Mouse (Mus musculus) kidney, embryonic 16.5 days (tissue): ENCODE results near the gene Ranbp6. TPM values are rescaled to one million over a fixed set of nuclear protein-coding genes. Genes with fewer than 3 reads are reported as not detected.

Experiments used
- ATAC-seq: fragments of 200-750 bp; cut with Nextera tagmentation; 2 replicates; pipeline ENCODE4 v1.8.0; 2017; ENCODE audit warnings: moderate TSS enrichment; ENCODE audit not compliant: low FRiP score, low TSS enrichment
- H3K27ac ChIP-seq: fragments of 300-500 bp; sonication (generic); 2 replicates; pipeline ENCODE4 v1.5.1; 2014; ENCODE audit warnings: low read length
- H3K27me3 ChIP-seq: fragments of 300-500 bp; sonication (generic); 2 replicates; pipeline ENCODE4 v1.6.1; 2014; ENCODE audit warnings: low read length, control low read depth, mixed read lengths; ENCODE audit not compliant: insufficient read depth
- H3K36me3 ChIP-seq: fragments of 300-500 bp; sonication (generic); 2 replicates; pipeline ENCODE4 v1.6.1; 2014; ENCODE audit warnings: low read length, control low read depth, mixed read lengths; ENCODE audit not compliant: insufficient read depth
- H3K4me1 ChIP-seq: fragments of 300-500 bp; sonication (generic); 2 replicates; pipeline ENCODE4 v1.6.1; 2014; ENCODE audit warnings: low read length, control low read depth, mixed read lengths; ENCODE audit not compliant: insufficient read depth
- H3K4me2 ChIP-seq: fragments of 300-500 bp; sonication (generic); replicated peaks from 2 replicates; pipeline ENCODE4 v1.6.1; 2014; ENCODE audit warnings: low read depth, low read length
- H3K4me3 ChIP-seq: fragments of 300-500 bp; sonication (generic); 2 replicates; pipeline ENCODE4 v1.5.1; 2014; ENCODE audit warnings: mild to moderate bottlenecking, low read length
- H3K9ac ChIP-seq: fragments of 300-500 bp; sonication (generic); replicated peaks from 2 replicates; pipeline ENCODE4 v1.6.1; 2014; ENCODE audit warnings: low read length
- H3K9me3 ChIP-seq: fragments of 300-500 bp; sonication (generic); 2 replicates; pipeline ENCODE4 v1.6.1; 2016; ENCODE audit warnings: low read length, control low read depth
- WGBS: fragments of 180-500 bp; shearing (Covaris S2); extraction: QIAGEN DNeasy Blood & Tissue Kit; methylation state at CpG from one replicate; pipeline ENCODE4 v1.1.7; 2014; 5-methylcytosine and 5-hydroxymethylcytosine counted together
- polyA plus RNA-seq: library from polyadenylated mRNA; unstranded; fragments of >200 nt; fragmentation: Nextera tagmentation; extraction: Ambion mirVana; gene quantifications from 2 replicates; pipeline ENCODE4 v1.2.1, GENCODE M21; 2015

Ranbp6 gene
- polyA plus RNA-seq, 1 experiment from 2014 or later: 17.9 TPM

DNA sequence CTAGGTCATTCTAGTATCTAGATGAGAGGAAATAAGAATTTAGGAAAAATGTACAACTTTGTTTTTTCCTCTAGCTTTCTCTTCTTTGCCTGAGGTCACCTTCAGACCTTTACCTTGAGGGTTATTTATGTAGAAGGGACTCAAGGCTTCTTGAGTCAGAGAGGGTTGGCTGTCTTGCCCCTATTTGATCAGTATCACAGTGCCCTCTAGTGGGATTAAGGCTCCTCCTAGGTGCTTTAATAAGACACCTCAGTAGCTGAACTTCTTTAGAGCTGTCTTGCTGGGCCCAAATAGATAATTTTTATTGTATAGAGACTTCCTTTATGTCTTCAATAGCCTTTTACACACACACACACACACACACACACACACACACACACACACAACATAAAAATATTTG is 8.2 kb upstream of the Ranbp6 start:
- no peaks in the 10 kb centered on the region for H3K36me3 ChIP-seq

GRCm38 (mm10) chr19:29810022-29810421 is 2.8 kb downstream of the Ranbp6 start:
- H3K4me1 ChIP-seq: peaks cover 9% of the 10 kb centered on the region
- 94% methylated on average over 5 of the region's 5 CpGs for WGBS
- no peak overlapping the region for H3K4me3 ChIP-seq
- H3K27ac ChIP-seq: no peak overlapping the region
- no peaks in the 10 kb centered on the region for H3K27me3 ChIP-seq
- no peaks in the 10 kb centered on the region for H3K9me3 ChIP-seq
- H3K9ac ChIP-seq: no peak overlapping the region
- H3K36me3 ChIP-seq: peaks cover 12% of the 10 kb centered on the region
- ATAC-seq: no peak
- no peak overlapping the region for H3K4me2 ChIP-seq

More for the DNA sequence above, 8.2 kb upstream of the Ranbp6 start:
- no peak for ATAC-seq
- Histone ChIP-seq H3K4me1 (peaks cover 6% of the 10 kb centered on the region; the same call in 1 of the 2 replicates), H3K4me2 (no peak overlapping the region), H3K27me3 (no peaks in the 10 kb centered on the region), H3K9ac (no peak overlapping the region), H3K4me3 (no peak overlapping the region), H3K27ac (no peak overlapping the region), H3K9me3 (no peaks in the 10 kb centered on the region)

DNA sequence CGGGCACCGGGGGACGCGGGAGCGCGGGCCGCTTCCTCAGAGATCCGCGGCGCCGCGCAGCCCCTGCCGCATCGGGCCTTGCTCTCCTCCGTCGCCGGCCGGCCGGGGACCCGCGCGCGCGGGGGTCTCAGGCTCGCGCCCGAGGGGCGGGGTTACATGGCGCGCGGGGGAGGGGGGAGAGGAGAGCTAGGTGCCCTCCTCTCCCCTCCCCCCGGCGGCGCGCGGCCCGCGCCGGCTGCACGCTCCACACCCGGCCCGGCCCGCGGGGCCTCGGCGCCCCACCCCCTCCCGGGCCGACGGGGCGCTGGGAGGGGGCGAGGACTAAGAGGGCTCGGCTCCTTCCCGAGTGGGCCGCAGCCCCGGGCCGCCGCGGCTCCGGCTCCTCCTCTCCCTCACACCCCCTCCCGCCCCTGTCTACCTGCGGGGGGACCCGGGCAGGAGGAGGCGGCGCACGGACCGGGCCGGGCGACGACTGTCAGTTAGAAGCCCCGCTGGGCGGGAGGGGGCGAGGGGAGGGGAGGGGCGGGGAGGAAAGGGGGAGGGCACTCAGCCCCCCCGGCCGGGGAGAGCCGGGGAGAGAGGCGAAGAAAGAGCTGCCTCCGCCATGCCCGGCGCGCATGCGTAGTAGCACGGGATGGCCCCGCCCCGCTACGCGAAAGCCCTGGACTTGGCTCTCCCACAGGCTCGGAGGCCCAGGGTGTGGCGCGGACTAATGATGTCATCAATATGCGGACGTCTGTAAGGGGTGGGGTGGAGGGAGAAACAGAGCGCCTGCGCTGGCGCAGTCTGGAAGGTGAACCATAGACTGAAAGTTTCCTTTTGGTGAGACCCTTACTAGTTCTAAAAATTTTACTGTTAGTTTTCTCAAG is 6.6 kb downstream of the Ranbp6 start, which contains the start of gene 9930021J03Rik:
TSS of gene 9930021J03Rik (minus strand) at position 73 of the 869 bp plus-strand sequence.
- peaks cover 9% of the 10 kb centered on the region for H3K36me3 ChIP-seq
- H3K9ac ChIP-seq: peak within 1 kb of the TSS; percentile 97
- peak within 1 kb of the TSS; percentile 80 for H3K4me2 ChIP-seq
- WGBS: 0% methylated on average over 40 of the region's 95 CpGs
- H3K9me3 ChIP-seq: no peaks in the 10 kb centered on the region
- H3K4me1 ChIP-seq: peaks cover 8% of the 10 kb centered on the region
- peak within 1 kb of the TSS; percentile 99 for H3K4me3 ChIP-seq
- H3K27ac ChIP-seq: peak within 1 kb of the TSS; percentile 92
- H3K27me3 ChIP-seq: no peaks in the 10 kb centered on the region
- ATAC-seq: peak; percentile 95

DNA sequence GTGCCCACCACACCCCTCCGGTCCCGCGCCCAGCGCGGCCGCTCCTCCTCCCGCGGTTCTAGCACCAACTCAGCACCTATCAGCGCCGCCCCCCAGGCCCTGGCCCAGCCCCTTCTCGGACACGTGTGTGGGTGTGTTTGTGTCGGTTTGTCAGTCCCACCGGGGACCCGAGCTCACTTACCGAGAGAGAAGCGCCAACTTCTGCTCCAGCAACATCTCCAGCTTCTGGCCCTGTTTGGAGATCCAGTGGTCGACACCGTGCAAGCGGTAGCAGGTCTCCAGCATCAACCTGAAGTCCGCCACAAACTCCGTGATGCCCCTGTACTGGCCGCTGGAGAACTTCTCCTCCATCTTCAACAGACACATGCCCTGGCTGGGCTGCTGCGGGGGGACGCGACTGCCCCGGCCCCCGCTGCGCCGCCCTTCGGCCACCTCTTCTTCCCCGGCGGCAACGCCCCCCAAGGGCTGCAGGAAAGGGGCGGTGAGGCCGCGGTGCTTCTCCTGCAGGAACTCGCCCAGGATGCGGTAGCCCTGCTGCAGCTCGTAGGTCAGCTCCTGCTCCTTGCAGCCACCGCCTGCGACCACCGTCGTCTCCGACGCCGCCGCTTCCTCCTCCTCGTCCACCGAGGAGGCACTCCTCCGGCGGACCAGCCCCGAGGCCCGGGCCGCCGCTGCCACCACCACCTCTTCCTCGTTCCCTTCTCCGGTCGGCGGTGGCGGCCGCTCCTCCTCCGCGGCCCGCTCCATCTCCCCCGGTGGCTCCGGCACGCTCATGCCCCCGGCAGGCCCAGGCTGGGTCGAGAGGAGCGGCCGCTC is 7.5 kb downstream of the Ranbp6 start:
- H3K9me3 ChIP-seq: no peaks in the 10 kb centered on the region
- ATAC-seq: peak; percentile 77
- WGBS: under 1% methylated on average over 53 of the region's 72 CpGs
- peaks cover under 1% of the 10 kb centered on the region for H3K36me3 ChIP-seq
- H3K9ac ChIP-seq: peak overlapping the region; percentile 97
- peaks cover 8% of the 10 kb centered on the region for H3K4me1 ChIP-seq
- H3K4me2 ChIP-seq: peak overlapping the region; percentile 80
- H3K27ac ChIP-seq: peak overlapping the region; percentile 92
- peak overlapping the region; percentile 99 for H3K4me3 ChIP-seq
- H3K27me3 ChIP-seq: no peaks in the 10 kb centered on the region

DNA sequence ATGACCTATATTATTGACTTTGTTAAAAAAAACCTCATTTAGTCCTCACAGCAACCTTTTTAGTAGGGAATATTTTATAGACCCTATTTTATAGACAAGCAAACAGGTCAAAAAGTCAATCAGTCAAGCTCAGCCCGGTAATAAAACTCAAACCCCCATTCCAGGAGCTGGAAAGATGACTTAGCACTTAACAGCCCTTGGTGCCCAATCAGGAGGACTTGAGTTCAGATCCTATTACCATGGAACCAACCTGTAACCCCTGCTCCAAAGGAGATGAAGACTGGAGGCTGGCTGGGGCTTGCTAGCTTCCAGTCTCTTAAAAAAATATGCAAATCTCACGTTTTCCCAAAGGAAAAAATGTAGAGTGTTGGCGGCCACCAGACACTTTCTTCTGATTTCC is 8.8 kb downstream of the Ranbp6 start:
- H3K27ac ChIP-seq: no peak overlapping the region

DNA sequence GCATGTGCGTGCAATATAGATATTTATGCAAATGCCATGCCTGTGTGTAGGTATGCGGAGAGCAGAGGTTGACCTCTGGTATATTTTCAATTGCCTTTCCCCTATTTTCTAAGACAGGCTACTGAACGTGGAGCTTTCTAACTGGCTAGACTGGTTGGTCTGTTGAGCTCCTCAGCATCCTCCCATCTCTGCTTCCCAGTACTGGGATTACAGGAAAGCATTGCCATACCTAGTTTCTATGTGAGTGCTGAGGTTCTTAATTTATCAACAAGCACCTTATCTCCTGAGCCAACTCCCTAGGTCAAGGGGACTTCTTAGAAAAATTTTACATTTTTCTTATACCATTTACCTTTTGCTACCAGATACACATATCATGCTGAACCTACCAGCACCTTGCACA is 15.4 kb downstream of the Ranbp6 start:
- no peak overlapping the region for H3K9ac ChIP-seq
- no peak overlapping the region for H3K27ac ChIP-seq
- no peaks in the 10 kb centered on the region for H3K27me3 ChIP-seq
- 0 out of 2 replicates have a peak, but pooled peaks cover 3% of the 10 kb centered on the region for H3K4me1 ChIP-seq
- H3K36me3 ChIP-seq: no peaks in the 10 kb centered on the region
- H3K4me3 ChIP-seq: no peak overlapping the region
- ATAC-seq: no peak
- H3K4me2 ChIP-seq: no peak overlapping the region
- no peaks in the 10 kb centered on the region for H3K9me3 ChIP-seq
- 73% methylated on average over 3 of the region's 3 CpGs for WGBS

More for the DNA sequence above, 8.8 kb downstream of the Ranbp6 start:
- H3K9me3 ChIP-seq: no peaks in the 10 kb centered on the region
- peak overlapping the region; percentile 37 for H3K4me3 ChIP-seq
- H3K4me1 ChIP-seq: peaks cover 8% of the 10 kb centered on the region
- peak overlapping the region; percentile 80 for H3K4me2 ChIP-seq
- no peaks in the 10 kb centered on the region for H3K36me3 ChIP-seq
- H3K27me3 ChIP-seq: no peaks in the 10 kb centered on the region
- ATAC-seq: no peak
- H3K9ac ChIP-seq: 0 out of 2 replicates have a peak overlapping the region, but pooled peaks have one; percentile 44
- 28% methylated on average over 3 of the region's 3 CpGs for WGBS

DNA sequence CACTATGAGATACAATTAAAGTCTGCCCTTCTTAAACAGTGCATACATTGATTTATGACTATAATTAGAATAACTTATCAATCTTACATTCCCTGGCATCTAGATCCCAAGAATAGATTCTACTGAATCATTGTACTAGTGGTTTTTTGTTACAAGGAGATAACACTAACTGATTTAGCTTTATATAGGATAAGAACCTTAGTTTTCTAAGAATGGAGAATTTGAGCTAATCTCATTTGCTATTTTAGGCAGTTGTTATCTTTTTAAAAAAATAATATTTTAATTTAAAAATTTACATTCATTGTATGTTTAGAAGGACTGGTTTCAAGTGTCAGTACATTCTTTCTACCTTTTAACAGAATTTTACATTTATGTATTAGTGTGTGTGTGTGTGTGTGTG is 24.8 kb downstream of the Ranbp6 start:
- no peak overlapping the region for H3K27ac ChIP-seq
- H3K9me3 ChIP-seq: no peaks in the 10 kb centered on the region
- H3K4me2 ChIP-seq: no peak overlapping the region
- no peak for ATAC-seq
- no peaks in the 10 kb centered on the region for H3K27me3 ChIP-seq
- 0 out of 2 replicates have a peak, but pooled peaks cover 5% of the 10 kb centered on the region for H3K36me3 ChIP-seq
- no peak overlapping the region for H3K4me3 ChIP-seq
- H3K9ac ChIP-seq: no peak overlapping the region
- H3K4me1 ChIP-seq: no peaks in the 10 kb centered on the region

GRCm38 (mm10) chr19:29782914-29783313 is 29.9 kb downstream of the Ranbp6 start:
- no peak for ATAC-seq
- Histone ChIP-seq H3K9ac (no peak overlapping the region), H3K27me3 (no peaks in the 10 kb centered on the region), H3K27ac (no peak overlapping the region), H3K36me3 (0 out of 2 replicates have a peak, but pooled peaks cover 4% of the 10 kb centered on the region), H3K4me2 (no peak overlapping the region), H3K4me3 (no peak overlapping the region), H3K9me3 (no peaks in the 10 kb centered on the region), H3K4me1 (no peaks in the 10 kb centered on the region)
- WGBS: 81% methylated on average over 2 of the region's 2 CpGs
